Mouse (Mus musculus) gastrocnemius, adult 2 months (tissue): ENCODE measurements around the gene Tenm3. TPM values are rescaled to one million over a fixed set of nuclear protein-coding genes. Genes with fewer than 3 reads are reported as not detected.

Experiments used
- DNase-seq: peaks from one replicate; pipeline ENCODE4 v3.0.0; 2022
- H3K27ac ChIP-seq: fragments of 200-600 bp; 2 replicates; pipeline ENCODE4 v1.8.1; 2022; ENCODE audit warnings: mild to moderate bottlenecking
- H3K4me3 ChIP-seq: fragments of 200-600 bp; 2 replicates; pipeline ENCODE4 v1.8.1; 2022; ENCODE audit warnings: mild to moderate bottlenecking, moderate library complexity
- CTCF ChIP-seq: fragments of 200-600 bp; IDR thresholded peaks from 2 replicates; pipeline ENCODE4 v1.8.1; 2022; ENCODE audit warnings: antibody characterized with exemption, mild to moderate bottlenecking, moderate library complexity
- intact Hi-C: fragments of 180-260 bp; cut with DNase I; formaldehyde crosslinking; loops from one replicate; pipeline ENCODE4 v1.15.1; 2025
- total RNA-seq, 2 experiments: library from RNA; stranded (reverse); gene quantifications; 2 replicates each; pipeline ENCODE4 v1.2.3; 2021

Gene Tenm3
- total RNA-seq, 2 experiments from 2014 or later = 10.0 to 13.7 TPM

- no peak for TF ChIP-seq CTCF
- no peak overlapping the region for H3K27ac ChIP-seq
- no peak for DNase-seq
- no peak overlapping the region for H3K4me3 ChIP-seq
- intact Hi-C loops = no loop called here
These were observed 50.0 kb downstream of the Tenm3 start for GRCm38 (mm10) chr8:48793729-48794128.

GRCm38 (mm10) chr8:48792587-48793326, 51.0 kb downstream of the Tenm3 start:
- no peak for DNase-seq
- intact Hi-C loops = no loop called here
- no peak overlapping the region for H3K4me3 ChIP-seq
- no peak for TF ChIP-seq CTCF
- no peak overlapping the region for H3K27ac ChIP-seq

GRCm38 (mm10) chr8:48783308-48783707, 60.4 kb downstream of the Tenm3 start:
- DNase-seq = no peak
- no peak for TF ChIP-seq CTCF
- H3K4me3 ChIP-seq = no peak overlapping the region
- intact Hi-C loops = no loop called here
- H3K27ac ChIP-seq = no peak overlapping the region

DNA sequence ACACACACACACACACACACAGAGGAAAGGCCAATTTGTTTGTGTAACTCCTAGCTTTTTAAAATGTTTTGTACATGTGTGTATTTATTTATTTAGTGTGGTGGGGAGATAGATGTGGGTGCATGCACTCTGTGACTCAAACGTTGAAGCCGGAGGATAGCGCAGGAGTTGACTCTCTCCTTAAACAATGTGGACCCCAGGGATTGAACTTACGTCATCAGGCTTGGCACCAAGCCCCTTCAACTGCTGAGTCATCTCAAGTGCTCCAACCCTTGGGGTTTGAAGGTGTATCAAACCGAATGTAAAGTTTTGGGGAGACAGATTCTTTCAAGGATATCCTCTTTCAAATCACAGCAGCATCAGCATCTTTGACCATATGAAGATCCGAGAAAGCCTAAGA, 63.1 kb downstream of the Tenm3 start:
- TF ChIP-seq CTCF = no peak
- DNase-seq = peak; percentile 19
- intact Hi-C loops = no loop called here
- Histone ChIP-seq H3K4me3 (no peak overlapping the region), H3K27ac (no peak overlapping the region)

- H3K4me3 ChIP-seq = no peak overlapping the region
- no peak for DNase-seq
- no peak overlapping the region for H3K27ac ChIP-seq
- no peak for TF ChIP-seq CTCF
- intact Hi-C loops = no loop called here
These were observed 64.6 kb downstream of the Tenm3 start for GRCm38 (mm10) chr8:48779194-48779593.

- no peak for TF ChIP-seq CTCF
- Histone ChIP-seq H3K4me3 (peak overlapping the region; percentile 6; the same call in 1 of the 2 replicates), H3K27ac (peak overlapping the region; percentile 12; the same call in 1 of the 2 replicates)
- DNase-seq = no peak
- intact Hi-C loops = no loop called here
These were observed 67.7 kb downstream of the Tenm3 start for GRCm38 (mm10) chr8:48776081-48776480.

DNA sequence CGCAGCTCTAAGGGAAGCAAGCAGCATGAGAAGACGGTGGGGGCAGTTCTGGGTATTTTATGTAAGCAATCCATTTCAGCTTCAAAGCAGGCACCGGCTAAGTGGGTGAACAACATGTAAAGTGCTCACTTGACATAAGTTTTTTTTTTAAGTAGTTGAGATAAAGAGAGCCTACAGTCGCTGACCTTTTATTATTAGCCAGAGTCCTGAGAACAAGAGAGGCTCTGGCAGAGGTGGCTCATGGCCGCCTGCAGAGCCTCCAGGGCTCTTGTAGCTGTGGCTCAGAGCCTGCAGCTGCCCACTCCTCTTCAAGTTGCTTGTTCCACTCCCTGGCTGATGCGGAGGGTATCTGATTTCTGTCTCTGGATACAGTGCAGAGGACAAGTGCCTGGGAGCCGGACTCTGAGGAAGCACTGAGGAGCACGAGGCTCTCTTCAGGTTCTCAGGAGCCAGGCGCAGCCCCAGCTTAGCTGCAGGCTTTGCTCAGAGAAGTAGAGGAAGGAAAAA, 68.2 kb downstream of the Tenm3 start:
- Histone ChIP-seq H3K27ac (peak overlapping the region; percentile 12; the same call in 1 of the 2 replicates), H3K4me3 (peak overlapping the region; percentile 6; the same call in 1 of the 2 replicates)
- TF ChIP-seq CTCF = no peak
- intact Hi-C loops = no loop called here
- DNase-seq = peak; percentile 39

- DNase-seq = no peak
- TF ChIP-seq CTCF = no peak
- intact Hi-C loops = no loop called here
- H3K27ac ChIP-seq = no peak overlapping the region
- H3K4me3 ChIP-seq = no peak overlapping the region
These were observed 68.9 kb downstream of the Tenm3 start for GRCm38 (mm10) chr8:48774837-48775236.

- no peak for DNase-seq
- no peak overlapping the region for H3K27ac ChIP-seq
- H3K4me3 ChIP-seq = no peak overlapping the region
- TF ChIP-seq CTCF = no peak
- intact Hi-C loops = no loop called here
These were observed 77.1 kb downstream of the Tenm3 start for GRCm38 (mm10) chr8:48766545-48767234.

DNA sequence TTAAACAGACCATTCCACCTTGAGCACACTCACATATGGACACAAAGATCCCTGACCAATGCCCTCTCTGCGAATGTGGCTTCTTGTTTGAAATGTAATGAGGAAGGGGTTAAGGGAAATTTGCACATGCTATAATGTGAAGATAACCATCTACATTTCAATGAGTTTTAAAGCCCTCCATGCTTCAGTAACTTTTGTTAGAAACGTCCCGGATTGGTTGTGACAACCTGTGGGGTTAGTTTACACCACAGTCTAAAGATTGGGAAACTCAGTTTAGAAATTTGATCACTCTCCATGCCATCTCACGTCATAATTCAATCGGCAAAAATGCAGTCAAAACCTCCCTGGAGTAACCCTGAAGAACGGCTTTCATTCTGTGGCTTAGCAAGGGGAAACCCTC, 78.5 kb downstream of the Tenm3 start:
- intact Hi-C loops = no loop called here
- no peak for TF ChIP-seq CTCF
- H3K27ac ChIP-seq = no peak overlapping the region
- DNase-seq = no peak
- H3K4me3 ChIP-seq = no peak overlapping the region

DNA sequence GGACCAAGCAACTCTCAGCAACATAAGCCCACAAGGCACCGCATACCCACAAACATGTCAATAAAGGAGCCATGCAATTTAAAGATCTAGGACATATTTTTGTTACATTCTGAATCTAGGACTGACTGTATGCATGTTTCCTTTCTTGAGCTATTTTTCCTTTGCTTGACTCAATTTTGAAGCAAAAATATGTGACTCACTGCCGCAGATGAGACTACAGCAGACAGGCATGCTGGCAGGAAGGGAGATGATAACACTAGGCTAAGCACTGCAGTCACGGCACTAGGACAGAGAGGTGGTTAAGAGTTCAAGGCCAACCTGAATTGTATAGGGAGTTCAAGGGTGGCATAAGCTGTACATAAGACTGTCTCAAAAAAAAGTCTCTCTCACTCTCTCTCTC, 79.7 kb downstream of the Tenm3 start:
- H3K4me3 ChIP-seq = no peak overlapping the region
- DNase-seq = no peak
- TF ChIP-seq CTCF = no peak
- intact Hi-C loops = no loop called here
- no peak overlapping the region for H3K27ac ChIP-seq

DNA sequence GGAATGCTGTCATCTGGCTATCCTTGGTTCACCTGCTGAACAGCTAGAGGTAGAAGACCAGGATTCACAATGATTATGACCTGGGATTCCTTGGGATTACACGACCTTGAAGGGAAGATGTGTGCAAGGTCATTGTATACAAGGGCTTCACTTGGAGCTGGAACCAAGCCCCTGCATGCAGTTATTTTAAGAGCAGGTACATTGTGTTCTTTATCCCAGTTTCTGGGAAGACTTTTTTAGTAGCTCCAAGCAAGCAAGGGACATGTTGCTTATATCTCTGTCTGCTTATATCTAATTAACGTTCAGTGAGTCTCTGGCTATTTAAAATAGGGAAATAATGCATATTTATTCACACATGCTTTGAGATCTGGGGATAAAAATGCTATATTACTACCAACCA, 86.9 kb downstream of the Tenm3 start:
- Histone ChIP-seq H3K27ac (peak overlapping the region; percentile 73), H3K4me3 (no peak overlapping the region)
- DNase-seq = no peak
- intact Hi-C loops = loop anchor here (5.0 kb wide), 1 partner anchor 200 kb away; no protein-coding TSS in a partner anchor
- no peak for TF ChIP-seq CTCF

DNA sequence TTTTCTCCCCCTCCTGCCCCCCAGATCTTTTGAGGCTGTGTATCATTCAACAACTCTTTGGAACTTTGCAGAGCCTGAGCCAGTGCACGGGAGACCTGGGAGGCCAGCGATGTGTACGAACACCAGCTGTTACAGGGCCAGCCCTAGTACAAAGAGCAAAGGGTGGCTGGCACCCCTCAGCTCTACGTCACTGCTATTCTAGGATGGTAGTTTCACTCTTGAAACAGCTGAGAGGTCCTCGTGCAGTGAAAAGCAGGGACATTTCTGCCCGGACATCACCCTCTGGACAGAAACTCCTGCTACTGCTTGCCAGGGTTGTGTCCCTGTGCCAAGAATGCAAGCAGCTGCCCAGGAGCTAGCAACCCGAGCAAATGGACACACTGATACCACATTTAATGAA, 88.3 kb downstream of the Tenm3 start:
- peak overlapping the region; percentile 73 for H3K27ac ChIP-seq
- DNase-seq = peak; percentile 78
- TF ChIP-seq CTCF = no peak
- peak overlapping the region; percentile 38 for H3K4me3 ChIP-seq
- intact Hi-C loops = loop anchor here (2.0 to 5.0 kb wide), 2 partner anchors 65 to 198 kb away; no protein-coding TSS in a partner anchor
